ENCODE assay signal across 11 mouse cellular contexts in the genomic region with DNA sequence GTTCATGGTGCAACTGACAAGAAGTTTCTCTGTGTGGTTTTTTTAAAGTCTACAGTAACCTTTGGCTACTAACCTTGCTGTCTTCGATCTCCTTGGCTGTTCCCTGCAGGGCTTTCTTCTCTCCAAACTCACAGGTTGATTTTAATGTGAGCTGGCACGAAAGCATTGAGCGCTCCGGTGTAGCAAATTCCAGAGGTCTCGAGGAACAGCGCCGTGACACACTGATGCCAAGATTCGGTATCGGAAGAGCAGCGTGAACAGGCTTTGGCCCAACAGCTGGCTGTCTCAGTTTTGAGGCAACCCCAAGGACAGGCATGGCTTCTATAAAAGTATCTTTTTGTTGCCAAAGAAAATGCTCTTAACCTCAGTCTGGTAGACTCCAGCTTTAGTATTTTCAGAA.
DNase-seq lines count a peak whose midpoint lies in the region; ATAC-seq and TF ChIP-seq lines count a peak whose summit lies in the region.
"Had no signal": no experiment of that assay in that cellular context is flagged by ENCODE, and none has a peak within 500 bp of the region (broad histone marks: within the 10 kb centered on the region; RNA-seq: fewer than 3 reads in every experiment).

No protein-coding gene starts in this region.

- H3K9me3 ChIP-seq in heart, embryonic 12.5 days (replicated peaks) = no peaks in the 10 kb centered on the region
- no peaks in the 10 kb centered on the region for H3K9me3 ChIP-seq in midbrain, embryonic 11.5 days (ENCODE audit: control insufficient read depth, low read length)
- no peaks in the 10 kb centered on the region for H3K9me3 ChIP-seq in midbrain, postnatal 0 days (ENCODE audit: low read length)
- no peaks in the 10 kb centered on the region for H3K9me3 ChIP-seq in kidney, postnatal 0 days (replicated peaks; ENCODE audit: low read length)
- H3K9me3 ChIP-seq in stomach, postnatal 0 days (ENCODE audit: control insufficient read depth, low read length) = no peaks in the 10 kb centered on the region
- H3K9me3 ChIP-seq: heart, embryonic 13.5 days; liver, embryonic 13.5 days had no signal

- TF ChIP-seq CTCF in heart, adult 2 months (IDR thresholded peaks at IDR 0.05) = no peak
- no peak for TF ChIP-seq CTCF in midbrain, postnatal 0 days (IDR thresholded peaks at IDR 0.05)
- TF ChIP-seq CTCF in kidney, postnatal 0 days (IDR thresholded peaks at IDR 0.05; ENCODE audit: low read depth) = no peak
- no peak for TF ChIP-seq CTCF in stomach, postnatal 0 days (IDR thresholded peaks at IDR 0.05; ENCODE audit: low read depth)

- H3K27ac ChIP-seq in heart, adult 2 months = peak overlapping the region; percentile 79
- H3K27ac ChIP-seq in heart, embryonic 12.5 days (ENCODE audit: poor library complexity, severe bottlenecking) = no peak overlapping the region
- H3K27ac ChIP-seq in midbrain, embryonic 11.5 days (ENCODE audit: low read depth, low read length) = no peak overlapping the region
- no peak overlapping the region for H3K27ac ChIP-seq in midbrain, postnatal 0 days (ENCODE audit: low read depth, low read length)
- peak overlapping the region; percentile 54 for H3K27ac ChIP-seq in kidney, postnatal 0 days
- no peak overlapping the region for H3K27ac ChIP-seq in stomach, postnatal 0 days (replicated peaks)
- H3K27ac ChIP-seq: heart, embryonic 13.5 days; liver, embryonic 13.5 days had no signal

- H3K79me2 ChIP-seq in heart, adult 2 months (replicated peaks; ENCODE audit: control insufficient read depth, insufficient read depth, low read length) = no peaks in the 10 kb centered on the region

- intact Hi-C loops in heart, adult 2 months (cut with DNase I) = loop anchor here (1.0 to 5.0 kb wide), 3 partner anchors 14 to 79 kb away; no protein-coding TSS in a partner anchor

- peaks cover 4% of the 10 kb centered on the region; the same call in 1 of the 2 replicates for H3K36me3 ChIP-seq in heart, adult 2 months (ENCODE audit: control insufficient read depth, insufficient read depth, low read length)
- H3K36me3 ChIP-seq in heart, embryonic 12.5 days = no peaks in the 10 kb centered on the region
- H3K36me3 ChIP-seq in midbrain, embryonic 11.5 days (ENCODE audit: control insufficient read depth, insufficient read depth, low read length) = no peaks in the 10 kb centered on the region
- no peaks in the 10 kb centered on the region for H3K36me3 ChIP-seq in midbrain, postnatal 0 days (ENCODE audit: insufficient read depth, low read length)
- H3K36me3 ChIP-seq in kidney, postnatal 0 days (ENCODE audit: insufficient read depth, low read length) = no peaks in the 10 kb centered on the region
- no peaks in the 10 kb centered on the region for H3K36me3 ChIP-seq in stomach, postnatal 0 days (ENCODE audit: control insufficient read depth, insufficient read depth, low read length)
- H3K36me3 ChIP-seq: heart, embryonic 13.5 days; liver, embryonic 13.5 days had no signal

- H3K4me2 ChIP-seq in heart, embryonic 12.5 days = no peak overlapping the region
- H3K4me2 ChIP-seq in midbrain, embryonic 11.5 days = no peak overlapping the region
- no peak overlapping the region for H3K4me2 ChIP-seq in midbrain, postnatal 0 days (ENCODE audit: low read depth, low read length, poor library complexity, severe bottlenecking)
- peak overlapping the region; percentile 48 for H3K4me2 ChIP-seq in kidney, postnatal 0 days (ENCODE audit: low read length)
- H3K4me2 ChIP-seq in stomach, postnatal 0 days (replicated peaks; ENCODE audit: low read depth) = peak overlapping the region; percentile 30
- H3K4me2 ChIP-seq: heart, embryonic 13.5 days; liver, embryonic 13.5 days had no signal

- peak overlapping the region; percentile 70 for H3K9ac ChIP-seq in heart, adult 2 months (ENCODE audit: low read depth, low read length)
- H3K9ac ChIP-seq in heart, embryonic 12.5 days = no peak overlapping the region
- H3K9ac ChIP-seq in midbrain, embryonic 11.5 days (ENCODE audit: low read length) = no peak overlapping the region
- no peak overlapping the region for H3K9ac ChIP-seq in midbrain, postnatal 0 days (replicated peaks; ENCODE audit: low read length, poor library complexity, severe bottlenecking)
- H3K9ac ChIP-seq in kidney, postnatal 0 days (ENCODE audit: low read depth, low read length) = no peak overlapping the region
- H3K9ac ChIP-seq in stomach, postnatal 0 days (ENCODE audit: low read length) = no peak overlapping the region
- H3K9ac ChIP-seq: heart, embryonic 13.5 days; liver, embryonic 13.5 days had no signal

- peak overlapping the region; percentile 39 for H3K4me3 ChIP-seq in heart, adult 2 months
- H3K4me3 ChIP-seq in heart, embryonic 12.5 days = no peak overlapping the region
- no peak overlapping the region for H3K4me3 ChIP-seq in midbrain, embryonic 11.5 days (ENCODE audit: low read depth, low read length)
- H3K4me3 ChIP-seq in midbrain, postnatal 0 days (ENCODE audit: low read depth, low read length) = no peak overlapping the region
- H3K4me3 ChIP-seq in kidney, postnatal 0 days (replicated peaks; ENCODE audit: low read depth, low read length) = peak overlapping the region; percentile 13
- H3K4me3 ChIP-seq in stomach, postnatal 0 days (ENCODE audit: low read depth, low read length) = no peak overlapping the region
- H3K4me3 ChIP-seq: heart, embryonic 13.5 days; liver, embryonic 13.5 days had no signal

- TF ChIP-seq EP300 in heart, adult 2 months (IDR thresholded peaks at IDR 0.05; ENCODE audit: insufficient read depth, low read depth, low read length) = no peak
- TF ChIP-seq EP300 in stomach, postnatal 0 days (optimal IDR thresholded peaks at IDR 0.05) = no peak

- peak; percentile 25 to 39 for DNase-seq in heart, adult 2 months
- DNase-seq in midbrain, embryonic 11.5 days (ENCODE audit: low spot score, missing footprints) = peak; percentile 89
- DNase-seq in midbrain, postnatal 0 days (ENCODE audit: low spot score) = no peak
- DNase-seq in kidney, postnatal 0 days (ENCODE audit: low spot score) = no peak
- DNase-seq in stomach, postnatal 0 days (ENCODE audit: low spot score) = no peak
- no peak for DNase-seq in spleen, postnatal 10 days (ENCODE audit: low spot score in 2 of 2)
- DNase-seq in layer of hippocampus, postnatal 25 days (ENCODE audit: extremely low spot score in 1 of 2, low spot score in 1 of 2) = no peak
- DNase-seq: liver, embryonic 13.5 days; midbrain, embryonic 14.5 days had no signal

- no peaks in the 10 kb centered on the region for H3K27me3 ChIP-seq in heart, adult 2 months (ENCODE audit: control insufficient read depth, insufficient read depth, low read length)
- no peaks in the 10 kb centered on the region for H3K27me3 ChIP-seq in heart, embryonic 12.5 days (replicated peaks)
- H3K27me3 ChIP-seq in midbrain, embryonic 11.5 days (ENCODE audit: control insufficient read depth, insufficient read depth, low read length) = no peaks in the 10 kb centered on the region
- no peaks in the 10 kb centered on the region for H3K27me3 ChIP-seq in midbrain, postnatal 0 days (ENCODE audit: insufficient read depth, low read length)
- H3K27me3 ChIP-seq in kidney, postnatal 0 days (ENCODE audit: insufficient read depth, low read length) = no peaks in the 10 kb centered on the region
- H3K27me3 ChIP-seq in stomach, postnatal 0 days (ENCODE audit: control insufficient read depth, insufficient read depth, low read length) = no peaks in the 10 kb centered on the region
- H3K27me3 ChIP-seq: heart, embryonic 13.5 days; liver, embryonic 13.5 days had no signal

- H3K4me1 ChIP-seq in heart, adult 2 months (ENCODE audit: control insufficient read depth, insufficient read depth, low read length) = peaks cover 2% of the 10 kb centered on the region
- no peaks in the 10 kb centered on the region for H3K4me1 ChIP-seq in heart, embryonic 12.5 days (replicated peaks)
- H3K4me1 ChIP-seq in midbrain, embryonic 11.5 days (ENCODE audit: control insufficient read depth, insufficient read depth, low read length) = peaks cover 6% of the 10 kb centered on the region; the same call in 1 of the 2 replicates
- H3K4me1 ChIP-seq in midbrain, postnatal 0 days (ENCODE audit: insufficient read depth, low read length) = no peaks in the 10 kb centered on the region; the same call in 1 of the 2 replicates
- no peaks in the 10 kb centered on the region for H3K4me1 ChIP-seq in kidney, postnatal 0 days (replicated peaks; ENCODE audit: insufficient read depth, low read length)
- H3K4me1 ChIP-seq in stomach, postnatal 0 days (replicated peaks; ENCODE audit: control insufficient read depth, insufficient read depth) = no peaks in the 10 kb centered on the region
- H3K4me1 ChIP-seq: heart, embryonic 13.5 days; liver, embryonic 13.5 days had no signal

- 25% methylated on average over 10 of the region's 10 CpGs for WGBS in heart, adult 2 months
- 75% methylated on average over 10 of the region's 10 CpGs for WGBS in heart, embryonic 12.5 days
- WGBS in midbrain, embryonic 11.5 days = 41% methylated on average over 10 of the region's 10 CpGs
- 35% methylated on average over 10 of the region's 10 CpGs for WGBS in midbrain, postnatal 0 days
- 54% methylated on average over 10 of the region's 10 CpGs for WGBS in kidney, postnatal 0 days
- WGBS in stomach, postnatal 0 days = 64% methylated on average over 10 of the region's 10 CpGs

- no peak for ATAC-seq in heart, embryonic 12.5 days (ENCODE audit: insufficient number of reproducible peaks, low FRiP score)
- ATAC-seq in midbrain, embryonic 11.5 days (ENCODE audit: low FRiP score) = peak; percentile 41; the same call in 1 of the 2 replicates
- no peak for ATAC-seq in midbrain, postnatal 0 days (ENCODE audit: low FRiP score)
- ATAC-seq in kidney, postnatal 0 days (replicated peaks; ENCODE audit: low FRiP score, low read depth) = no peak
- no peak for ATAC-seq in stomach, postnatal 0 days (ENCODE audit: low FRiP score, low TSS enrichment)

- TF ChIP-seq POLR2A in heart, adult 2 months (IDR thresholded peaks at IDR 0.05; ENCODE audit: insufficient read depth, low read depth, low read length) = no peak

Comparison
In these comparisons a context has a peak if more than half of its experiments do, and no peak if none do; other contexts are left out.
1. DNase-seq: peak in heart, adult 2 months (2 of 2) and midbrain, embryonic 11.5 days (single experiment); none in midbrain, postnatal 0 days (single experiment), kidney, postnatal 0 days (single experiment), stomach, postnatal 0 days (single experiment), spleen, postnatal 10 days (0 of 2) and layer of hippocampus, postnatal 25 days (0 of 2).
2. H3K27ac ChIP-seq: peak in heart, adult 2 months (single experiment) and kidney, postnatal 0 days (single experiment); none in heart, embryonic 12.5 days (single experiment), midbrain, embryonic 11.5 days (single experiment), midbrain, postnatal 0 days (single experiment) and stomach, postnatal 0 days (single experiment).
3. H3K4me3 ChIP-seq: peak in heart, adult 2 months (single experiment) and kidney, postnatal 0 days (single experiment); none in heart, embryonic 12.5 days (single experiment), midbrain, embryonic 11.5 days (single experiment), midbrain, postnatal 0 days (single experiment) and stomach, postnatal 0 days (single experiment).
4. H3K4me2 ChIP-seq: peak in kidney, postnatal 0 days (single experiment) and stomach, postnatal 0 days (single experiment); none in heart, embryonic 12.5 days (single experiment), midbrain, embryonic 11.5 days (single experiment) and midbrain, postnatal 0 days (single experiment).